Mouse (Mus musculus): ENCODE measurements around the gene Cacna2d4. TPM values are rescaled to one million over a fixed set of nuclear protein-coding genes. Genes with fewer than 3 reads are reported as not detected.

Cacna2d4 gene
- 0.35 and 0.57 TPM in 2 replicates for polyA plus RNA-seq (2014; fragmentation: Nextera tagmentation; extraction: Ambion mirVana)

DNA sequence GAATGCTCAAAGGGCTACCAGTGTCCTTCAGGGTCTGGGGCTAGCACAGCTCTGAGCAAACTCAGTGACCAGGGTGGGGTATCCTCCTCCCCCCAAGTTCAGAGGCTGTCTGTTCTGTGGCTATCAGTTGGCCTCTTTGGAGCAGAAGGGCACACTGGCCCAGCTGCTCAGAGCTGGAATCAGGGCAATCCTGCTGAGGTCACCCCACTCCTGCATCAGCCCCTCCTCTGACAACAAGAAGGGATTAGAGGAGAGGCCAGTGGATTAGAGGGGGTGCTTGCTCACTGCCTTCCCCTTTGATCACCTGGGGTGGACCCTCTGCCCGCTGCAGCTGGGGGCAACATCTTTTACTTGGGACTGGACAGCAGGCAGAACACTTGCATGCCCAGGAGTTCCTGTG lies at the start of gene Cacna2d4:
Cacna2d4 (plus strand) TSS at position 286 of the 400 bp plus-strand sequence.
- H3K4me2 ChIP-seq (replicated peaks): no peak within 1 kb of the TSS
- no peaks in the 10 kb centered on the region for H3K9me3 ChIP-seq (ENCODE audit: control insufficient read depth, low read length)
- H3K27ac ChIP-seq: peak within 1 kb of the TSS; percentile 72
- no peak within 1 kb of the TSS for H3K9ac ChIP-seq
- no peaks in the 10 kb centered on the region for H3K27me3 ChIP-seq (ENCODE audit: control insufficient read depth, insufficient read depth, low read length)
- H3K4me3 ChIP-seq (replicated peaks; ENCODE audit: low read length): no peak within 1 kb of the TSS
- no peak for DNase-seq (ENCODE audit: low spot score)
- H3K36me3 ChIP-seq (replicated peaks; ENCODE audit: control insufficient read depth, insufficient read depth): no peaks in the 10 kb centered on the region
- ATAC-seq (ENCODE audit: low FRiP score): no peak
- WGBS: 57% methylated on average over 1 of the region's 1 CpGs
- peaks cover 13% of the 10 kb centered on the region for H3K4me1 ChIP-seq (replicated peaks; ENCODE audit: control insufficient read depth, insufficient read depth, low read length)

DNA sequence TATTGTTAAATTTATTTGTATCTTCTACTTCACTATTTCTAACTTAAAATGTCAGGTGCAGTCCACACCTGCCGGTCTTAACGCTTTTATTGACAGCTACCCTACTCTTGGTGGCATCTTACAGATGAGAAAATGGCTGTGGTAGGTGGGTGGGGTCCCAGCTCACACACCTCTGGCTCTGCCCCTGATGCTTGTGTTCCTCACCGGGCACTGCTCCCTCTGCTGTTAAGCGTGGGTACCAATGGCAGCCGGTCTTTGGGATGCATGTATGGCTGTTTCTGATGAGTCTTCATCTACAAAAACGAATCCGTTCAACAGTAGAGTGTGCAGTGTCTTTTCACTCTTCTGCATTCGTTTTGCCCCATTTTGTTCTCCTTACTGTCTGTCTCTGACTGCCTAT lies 49.7 kb upstream of the Cacna2d4 start:
- 60% methylated on average over 8 of the region's 8 CpGs for WGBS
- Histone ChIP-seq H3K9ac (no peak overlapping the region), H3K4me3 (replicated peaks; ENCODE audit: low read length) (no peak overlapping the region), H3K36me3 (replicated peaks; ENCODE audit: control insufficient read depth, insufficient read depth) (peaks cover 51% of the 10 kb centered on the region), H3K4me2 (replicated peaks) (no peak overlapping the region), H3K9me3 (ENCODE audit: control insufficient read depth, low read length) (no peaks in the 10 kb centered on the region), H3K27ac (no peak overlapping the region), H3K27me3 (ENCODE audit: control insufficient read depth, insufficient read depth, low read length) (no peaks in the 10 kb centered on the region), H3K4me1 (replicated peaks; ENCODE audit: control insufficient read depth, insufficient read depth, low read length) (no peaks in the 10 kb centered on the region)
- peak; percentile 43 for DNase-seq (ENCODE audit: low spot score)
- ATAC-seq (ENCODE audit: low FRiP score): no peak

DNA sequence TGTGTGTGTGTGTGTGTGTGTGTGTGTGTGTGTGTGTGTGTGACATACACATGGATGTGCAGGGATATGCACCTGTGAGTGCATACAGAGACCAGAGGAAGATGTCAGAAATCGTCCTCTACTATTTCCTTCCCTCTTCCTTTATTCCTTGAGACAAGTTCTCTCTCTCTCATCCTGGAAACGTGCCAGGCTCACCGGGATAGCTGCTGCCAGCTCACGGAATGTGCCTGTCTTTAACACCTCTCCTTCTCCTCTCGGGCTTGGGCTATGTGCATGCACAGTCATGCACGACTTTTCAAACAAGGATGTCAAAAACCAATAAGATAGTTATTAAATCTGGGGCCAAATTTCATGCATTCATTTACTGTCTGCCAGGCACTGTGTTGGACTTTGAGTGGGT lies 48.7 kb upstream of the Cacna2d4 start:
- H3K9me3 ChIP-seq (ENCODE audit: control insufficient read depth, low read length): no peaks in the 10 kb centered on the region
- H3K27me3 ChIP-seq (ENCODE audit: control insufficient read depth, insufficient read depth, low read length): no peaks in the 10 kb centered on the region
- H3K36me3 ChIP-seq (replicated peaks; ENCODE audit: control insufficient read depth, insufficient read depth): peaks cover 60% of the 10 kb centered on the region
- 64% methylated on average over 6 of the region's 6 CpGs for WGBS
- ATAC-seq (ENCODE audit: low FRiP score): no peak
- no peak overlapping the region for H3K4me2 ChIP-seq (replicated peaks)
- no peaks in the 10 kb centered on the region for H3K4me1 ChIP-seq (replicated peaks; ENCODE audit: control insufficient read depth, insufficient read depth, low read length)
- H3K9ac ChIP-seq: no peak overlapping the region
- no peak overlapping the region for H3K27ac ChIP-seq
- H3K4me3 ChIP-seq (replicated peaks; ENCODE audit: low read length): no peak overlapping the region
- DNase-seq (ENCODE audit: low spot score): no peak

DNA sequence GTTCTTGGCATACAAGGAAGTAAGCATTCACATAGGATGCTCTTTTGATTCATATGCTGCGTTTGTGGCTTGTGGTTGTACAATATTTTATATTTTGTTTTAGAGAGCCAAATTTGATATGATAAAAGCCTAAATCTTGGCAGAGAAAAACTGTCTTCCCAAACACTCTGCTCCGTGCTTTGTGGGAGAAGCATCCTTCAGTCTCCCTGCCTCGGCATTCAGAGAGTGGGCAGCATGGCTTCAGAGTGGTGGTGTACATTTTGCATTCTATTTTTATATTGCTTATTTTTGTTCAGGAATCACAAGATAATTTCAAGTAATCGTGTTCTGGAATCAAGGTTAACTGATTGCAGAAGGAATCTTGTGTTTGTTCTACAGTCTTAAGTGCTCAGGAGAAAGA lies 44.8 kb upstream of the Cacna2d4 start:
- H3K4me3 ChIP-seq (replicated peaks; ENCODE audit: low read length): no peak overlapping the region
- H3K27ac ChIP-seq: no peak overlapping the region
- H3K4me1 ChIP-seq (replicated peaks; ENCODE audit: control insufficient read depth, insufficient read depth, low read length): no peaks in the 10 kb centered on the region
- H3K9ac ChIP-seq: no peak overlapping the region
- peaks cover 70% of the 10 kb centered on the region for H3K36me3 ChIP-seq (replicated peaks; ENCODE audit: control insufficient read depth, insufficient read depth)
- H3K9me3 ChIP-seq (ENCODE audit: control insufficient read depth, low read length): no peaks in the 10 kb centered on the region
- H3K4me2 ChIP-seq (replicated peaks): no peak overlapping the region
- ATAC-seq (ENCODE audit: low FRiP score) (no peak), DNase-seq (ENCODE audit: low spot score) (no peak)
- H3K27me3 ChIP-seq (ENCODE audit: control insufficient read depth, insufficient read depth, low read length): no peaks in the 10 kb centered on the region
- 94% methylated on average over 4 of the region's 4 CpGs for WGBS

DNA sequence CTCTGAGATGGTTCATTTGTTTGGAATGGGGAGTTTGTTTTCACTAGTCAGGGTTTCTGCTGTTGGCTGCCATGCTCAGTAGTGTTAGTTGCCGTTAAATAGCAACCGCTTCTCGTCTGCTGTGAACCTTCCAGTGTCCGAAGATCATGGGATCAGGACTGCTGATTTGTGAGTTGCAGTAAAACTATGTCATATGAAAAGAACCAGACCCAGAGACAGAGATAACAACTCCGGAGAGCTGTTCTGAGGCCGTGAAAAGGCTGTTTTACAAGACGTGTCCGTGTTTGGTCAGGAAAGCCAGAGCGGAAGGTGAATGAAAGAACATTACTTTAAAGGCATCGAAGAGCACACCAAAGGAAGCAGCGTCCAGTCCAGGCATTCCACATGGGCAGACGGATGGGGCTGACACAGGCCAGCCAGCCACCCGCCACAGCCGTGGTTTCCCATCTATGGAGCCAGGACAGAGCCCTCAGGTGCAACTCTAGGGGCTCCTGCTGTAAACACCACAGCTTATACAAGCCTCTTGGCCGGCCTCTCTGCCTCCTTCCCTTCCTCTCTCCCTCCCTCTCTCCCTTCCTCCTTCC lies 42.7 kb upstream of the Cacna2d4 start:
- 92% methylated on average over 15 of the region's 15 CpGs for WGBS
- Histone ChIP-seq H3K4me2 (replicated peaks) (no peak overlapping the region), H3K9ac (no peak overlapping the region), H3K36me3 (replicated peaks; ENCODE audit: control insufficient read depth, insufficient read depth) (peaks cover 63% of the 10 kb centered on the region), H3K27me3 (ENCODE audit: control insufficient read depth, insufficient read depth, low read length) (no peaks in the 10 kb centered on the region), H3K4me3 (replicated peaks; ENCODE audit: low read length) (no peak overlapping the region), H3K4me1 (replicated peaks; ENCODE audit: control insufficient read depth, insufficient read depth, low read length) (no peaks in the 10 kb centered on the region), H3K27ac (no peak overlapping the region), H3K9me3 (ENCODE audit: control insufficient read depth, low read length) (no peaks in the 10 kb centered on the region)
- no peak for DNase-seq (ENCODE audit: low spot score)
- no peak for ATAC-seq (ENCODE audit: low FRiP score)

DNA sequence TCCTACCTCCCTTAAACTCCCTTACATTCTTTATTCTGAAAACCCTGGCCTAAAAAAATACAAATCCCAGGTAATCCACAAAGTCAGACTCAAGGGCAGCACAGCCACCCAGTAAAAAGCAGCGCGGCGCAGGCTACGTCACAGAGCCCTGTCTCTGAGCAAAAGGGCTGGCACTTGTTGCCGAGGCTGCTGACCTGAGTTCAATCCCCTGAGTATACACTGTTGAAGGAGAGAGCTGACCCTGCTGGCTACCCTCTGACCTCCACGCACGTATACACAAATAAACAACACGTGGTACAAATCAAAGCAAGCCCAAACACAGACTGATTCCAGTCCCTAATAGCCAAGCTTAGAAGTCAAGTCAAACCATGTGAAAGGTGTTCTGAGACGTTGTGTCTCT lies 42.2 kb upstream of the Cacna2d4 start:
- 88% methylated on average over 9 of the region's 9 CpGs for WGBS
- Histone ChIP-seq H3K36me3 (replicated peaks; ENCODE audit: control insufficient read depth, insufficient read depth) (peaks cover 63% of the 10 kb centered on the region), H3K4me2 (replicated peaks) (no peak overlapping the region), H3K9ac (no peak overlapping the region), H3K27me3 (ENCODE audit: control insufficient read depth, insufficient read depth, low read length) (no peaks in the 10 kb centered on the region), H3K4me1 (replicated peaks; ENCODE audit: control insufficient read depth, insufficient read depth, low read length) (peaks cover 2% of the 10 kb centered on the region; the same call in 1 of the 2 replicates), H3K9me3 (ENCODE audit: control insufficient read depth, low read length) (no peaks in the 10 kb centered on the region), H3K4me3 (replicated peaks; ENCODE audit: low read length) (no peak overlapping the region), H3K27ac (no peak overlapping the region)
- ATAC-seq (ENCODE audit: low FRiP score) (no peak), DNase-seq (ENCODE audit: low spot score) (no peak)

DNA sequence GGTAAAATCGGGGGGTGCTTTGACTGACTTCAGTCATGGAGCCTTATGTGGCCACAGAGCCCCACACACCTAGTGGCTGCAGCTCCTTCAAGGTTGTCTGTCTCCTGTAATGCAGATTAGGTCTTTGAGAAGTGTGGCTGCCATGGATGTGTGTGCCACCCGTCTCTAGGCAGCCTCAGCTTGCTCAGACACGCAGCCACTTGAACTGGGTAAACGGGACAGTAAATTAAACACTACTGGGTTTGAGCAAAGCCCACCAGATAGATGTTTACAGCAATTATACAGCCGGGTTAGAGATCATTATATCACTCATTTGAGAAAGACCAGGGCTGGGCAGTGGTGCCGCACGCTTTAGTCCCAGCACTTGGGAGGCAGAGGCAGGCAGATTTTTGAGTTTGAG lies 41.7 kb upstream of the Cacna2d4 start:
- Histone ChIP-seq H3K9me3 (ENCODE audit: control insufficient read depth, low read length) (no peaks in the 10 kb centered on the region), H3K36me3 (replicated peaks; ENCODE audit: control insufficient read depth, insufficient read depth) (peaks cover 58% of the 10 kb centered on the region), H3K27me3 (ENCODE audit: control insufficient read depth, insufficient read depth, low read length) (no peaks in the 10 kb centered on the region), H3K27ac (no peak overlapping the region), H3K4me3 (replicated peaks; ENCODE audit: low read length) (no peak overlapping the region), H3K4me1 (replicated peaks; ENCODE audit: control insufficient read depth, insufficient read depth, low read length) (peaks cover 6% of the 10 kb centered on the region; the same call in 1 of the 2 replicates), H3K4me2 (replicated peaks) (no peak overlapping the region), H3K9ac (no peak overlapping the region)
- WGBS: 88% methylated on average over 7 of the region's 7 CpGs
- no peak for DNase-seq (ENCODE audit: low spot score)
- ATAC-seq (ENCODE audit: low FRiP score): no peak

DNA sequence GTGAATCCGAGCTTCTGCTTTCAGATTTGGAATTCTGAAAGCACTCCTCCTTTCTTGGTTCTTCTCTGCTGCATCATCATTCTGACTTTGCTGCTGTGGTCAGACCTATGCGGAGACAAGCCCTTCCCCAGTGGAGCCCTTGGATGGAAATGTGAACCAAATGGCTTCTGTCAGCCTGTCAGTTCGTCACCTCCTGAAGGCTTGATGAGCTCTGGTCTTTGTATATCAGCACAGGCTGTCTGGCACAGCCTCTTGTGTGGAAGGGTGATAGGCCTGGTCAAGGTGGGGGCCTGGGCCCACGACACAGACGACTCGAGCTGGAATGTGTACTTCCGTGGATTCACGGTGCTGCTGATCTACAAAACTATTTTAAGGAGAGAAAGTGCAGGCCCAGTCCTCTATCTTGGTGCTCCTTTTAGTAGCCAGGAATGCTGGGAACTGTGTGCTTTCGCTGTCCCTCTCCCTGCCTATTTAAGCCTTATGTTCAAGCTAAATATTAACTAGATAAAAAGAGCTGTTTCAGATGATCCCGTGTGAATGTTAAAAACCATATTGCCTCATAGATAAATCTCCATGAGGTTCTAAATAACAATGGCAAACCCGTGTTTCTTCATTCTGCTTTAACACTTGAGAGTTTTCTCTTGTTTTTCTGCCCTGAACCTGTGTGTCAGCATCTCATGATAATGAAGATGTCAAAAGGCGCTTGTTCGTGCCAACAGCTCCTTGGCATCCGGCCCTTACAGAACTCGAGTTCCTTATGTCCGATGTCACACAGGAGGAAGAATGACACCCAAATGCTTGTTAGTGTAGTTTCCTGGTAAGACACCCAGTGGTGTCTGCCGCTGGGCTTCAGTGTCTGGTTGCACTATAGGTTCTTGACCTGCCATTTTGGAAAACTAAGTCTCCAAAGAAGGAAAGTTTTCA lies 39.7 kb upstream of the Cacna2d4 start, which contains the start of gene Cacna1c:
Cacna1c (minus strand) TSS at position 37 of the 924 bp plus-strand sequence.
- H3K27me3 ChIP-seq (ENCODE audit: control insufficient read depth, insufficient read depth, low read length): no peaks in the 10 kb centered on the region
- no peak within 1 kb of the TSS for H3K4me2 ChIP-seq (replicated peaks)
- 71% methylated on average over 17 of the region's 17 CpGs for WGBS
- H3K9ac ChIP-seq: no peak within 1 kb of the TSS
- H3K9me3 ChIP-seq (ENCODE audit: control insufficient read depth, low read length): no peaks in the 10 kb centered on the region
- DNase-seq (ENCODE audit: low spot score) (peak; percentile 43), ATAC-seq (ENCODE audit: low FRiP score) (no peak)
- peaks cover 47% of the 10 kb centered on the region for H3K36me3 ChIP-seq (replicated peaks; ENCODE audit: control insufficient read depth, insufficient read depth)
- peaks cover 8% of the 10 kb centered on the region; the same call in 1 of the 2 replicates for H3K4me1 ChIP-seq (replicated peaks; ENCODE audit: control insufficient read depth, insufficient read depth, low read length)
- no peak within 1 kb of the TSS for H3K27ac ChIP-seq
- H3K4me3 ChIP-seq (replicated peaks; ENCODE audit: low read length): no peak within 1 kb of the TSS

DNA sequence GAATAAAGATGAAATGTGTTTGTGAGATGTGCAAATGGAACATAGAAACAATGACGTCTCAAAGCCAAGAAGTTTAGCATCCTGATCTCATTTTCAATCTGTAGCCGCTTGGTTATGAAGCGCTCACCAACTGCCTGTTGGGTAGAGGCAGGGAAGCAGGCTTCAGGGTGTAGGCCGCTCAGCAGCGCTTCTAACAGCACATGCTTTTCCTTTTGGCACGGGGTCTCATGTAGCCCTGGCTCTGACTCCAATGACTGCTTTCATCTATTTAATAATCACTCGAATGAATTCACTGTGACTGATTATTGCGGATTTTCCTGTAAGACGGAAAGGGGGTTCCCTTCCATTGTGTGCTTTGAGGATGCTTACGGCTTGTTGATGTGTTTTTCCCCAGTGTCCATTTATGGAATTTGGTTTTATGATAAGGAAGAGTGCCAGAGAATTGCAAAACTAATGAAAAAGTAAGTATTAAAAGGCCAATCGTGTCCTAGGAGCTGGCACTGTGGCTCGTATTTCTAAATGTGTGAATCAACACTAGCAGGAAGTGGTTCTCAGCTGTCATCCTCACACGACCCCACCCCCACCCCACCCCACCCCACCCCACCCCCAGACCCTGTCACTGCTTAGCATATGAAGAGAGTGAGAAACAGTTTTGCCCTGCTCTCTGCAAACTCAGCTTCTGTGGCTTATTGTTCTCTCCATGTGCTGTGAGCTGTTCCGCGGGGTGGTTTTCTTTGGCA lies 37.6 kb upstream of the Cacna2d4 start:
- 28% methylated on average over 15 of the region's 15 CpGs for WGBS
- no peak overlapping the region for H3K27ac ChIP-seq
- H3K9me3 ChIP-seq (ENCODE audit: control insufficient read depth, low read length): no peaks in the 10 kb centered on the region
- no peak overlapping the region for H3K9ac ChIP-seq
- peak; percentile 43; the same call in 1 of the 2 replicates for ATAC-seq (ENCODE audit: low FRiP score)
- no peak for DNase-seq (ENCODE audit: low spot score)
- no peaks in the 10 kb centered on the region for H3K27me3 ChIP-seq (ENCODE audit: control insufficient read depth, insufficient read depth, low read length)
- H3K4me3 ChIP-seq (replicated peaks; ENCODE audit: low read length): no peak overlapping the region
- H3K36me3 ChIP-seq (replicated peaks; ENCODE audit: control insufficient read depth, insufficient read depth): peaks cover 38% of the 10 kb centered on the region; the same call in 1 of the 2 replicates
- H3K4me2 ChIP-seq (replicated peaks): no peak overlapping the region
- peaks cover 8% of the 10 kb centered on the region; the same call in 1 of the 2 replicates for H3K4me1 ChIP-seq (replicated peaks; ENCODE audit: control insufficient read depth, insufficient read depth, low read length)

Measured in hindbrain, embryonic 14.5 days (tissue).